Mouse (Mus musculus) erythroblast, embryonic 14.5 days (primary cell): ENCODE results near the gene Car5b. TPM values are rescaled to one million over a fixed set of nuclear protein-coding genes. Genes with fewer than 3 reads are reported as not detected.

Experiments used
- H3K27me3 ChIP-seq: 2 replicates; pipeline ENCODE4 v1.6.1; 2012; ENCODE audit warnings: inconsistent platforms; ENCODE audit not compliant: control insufficient read depth
- H3K36me3 ChIP-seq: 2 replicates; pipeline ENCODE4 v1.6.1; 2012; ENCODE audit warnings: mild to moderate bottlenecking, inconsistent platforms; ENCODE audit not compliant: control insufficient read depth
- H3K4me1 ChIP-seq: 2 replicates; pipeline ENCODE4 v1.6.1; 2012; ENCODE audit warnings: inconsistent platforms; ENCODE audit not compliant: control insufficient read depth
- H3K4me3 ChIP-seq: replicated peaks from 2 replicates; pipeline ENCODE3; 2012; ENCODE audit warnings: moderate library complexity, mild to moderate bottlenecking, inconsistent platforms
- H3K9me3 ChIP-seq: 2 replicates; pipeline ENCODE4 v1.6.1; 2012; ENCODE audit warnings: low read length, inconsistent platforms, mixed read lengths; ENCODE audit not compliant: control insufficient read depth
- GATA1 ChIP-seq: IDR thresholded peaks from 2 replicates; pipeline ENCODE4 v1.6.1; 2012; ENCODE audit warnings: low read length, inconsistent platforms, mixed read lengths
- TAL1 ChIP-seq: IDR thresholded peaks from 3 replicates; pipeline ENCODE4 v1.6.1; 2012; ENCODE audit warnings: low read length, inconsistent platforms, mixed read lengths
- polyA plus RNA-seq: library from polyadenylated mRNA; stranded (reverse); fragments of >175 nt; gene quantifications from 2 replicates; pipeline ENCODE4 v1.2.3, GENCODE M21; 2012

Car5b gene
- polyA plus RNA-seq, 1 experiment = not detected

GRCm38 (mm10) chrX:164038882-164039281 lies 11.1 kb upstream of the Car5b start:
- Histone ChIP-seq H3K36me3 (no peaks in the 10 kb centered on the region), H3K9me3 (no peaks in the 10 kb centered on the region), H3K4me3 (no peak overlapping the region), H3K4me1 (no peaks in the 10 kb centered on the region), H3K27me3 (no peaks in the 10 kb centered on the region)
- TF ChIP-seq TAL1 (no peak), GATA1 (no peak)

- H3K36me3 ChIP-seq = no peaks in the 10 kb centered on the region
- H3K4me1 ChIP-seq = no peaks in the 10 kb centered on the region
- no peaks in the 10 kb centered on the region for H3K27me3 ChIP-seq
- no peaks in the 10 kb centered on the region for H3K9me3 ChIP-seq
- TF ChIP-seq TAL1 (no peak), GATA1 (no peak)
- H3K4me3 ChIP-seq = no peak overlapping the region
Measured at GRCm38 (mm10) chrX:164035931-164036330, 8.1 kb upstream of the Car5b start.

- Histone ChIP-seq H3K4me3 (no peak overlapping the region), H3K4me1 (no peaks in the 10 kb centered on the region)
- no peak for TF ChIP-seq TAL1
- no peak for TF ChIP-seq GATA1
Measured at GRCm38 (mm10) chrX:164035401-164035800, 7.6 kb upstream of the Car5b start.

GRCm38 (mm10) chrX:164032526-164032925 lies 4.7 kb upstream of the Car5b start:
- H3K27me3 ChIP-seq = no peaks in the 10 kb centered on the region
- no peaks in the 10 kb centered on the region for H3K9me3 ChIP-seq
- TF ChIP-seq TAL1 (no peak), GATA1 (no peak)
- no peak overlapping the region for H3K4me3 ChIP-seq
- peaks cover 5% of the 10 kb centered on the region for H3K4me1 ChIP-seq
- H3K36me3 ChIP-seq = no peaks in the 10 kb centered on the region

More at GRCm38 (mm10) chrX:164035401-164035800, 7.6 kb upstream of the Car5b start:
- no peaks in the 10 kb centered on the region for H3K36me3 ChIP-seq
- no peaks in the 10 kb centered on the region for H3K27me3 ChIP-seq
- H3K9me3 ChIP-seq = no peaks in the 10 kb centered on the region

- Histone ChIP-seq H3K4me1 (no peaks in the 10 kb centered on the region), H3K36me3 (no peaks in the 10 kb centered on the region), H3K4me3 (no peak overlapping the region), H3K9me3 (no peaks in the 10 kb centered on the region), H3K27me3 (no peaks in the 10 kb centered on the region)
- TF ChIP-seq TAL1 (no peak), GATA1 (no peak)
Measured at GRCm38 (mm10) chrX:164015636-164016035, 12.2 kb downstream of the Car5b start.

- Histone ChIP-seq H3K9me3 (no peaks in the 10 kb centered on the region), H3K4me1 (no peaks in the 10 kb centered on the region), H3K4me3 (no peak overlapping the region), H3K27me3 (no peaks in the 10 kb centered on the region), H3K36me3 (no peaks in the 10 kb centered on the region)
- TF ChIP-seq TAL1 (no peak), GATA1 (no peak)
Measured at GRCm38 (mm10) chrX:164014956-164015355, 12.8 kb downstream of the Car5b start.

GRCm38 (mm10) chrX:164013318-164013717 lies 14.5 kb downstream of the Car5b start:
- no peak for TF ChIP-seq GATA1
- TF ChIP-seq TAL1 = no peak
- Histone ChIP-seq H3K4me3 (no peak overlapping the region), H3K9me3 (no peaks in the 10 kb centered on the region), H3K36me3 (no peaks in the 10 kb centered on the region), H3K27me3 (no peaks in the 10 kb centered on the region), H3K4me1 (no peaks in the 10 kb centered on the region)

GRCm38 (mm10) chrX:164004809-164005208 lies 23.0 kb downstream of the Car5b start:
- TF ChIP-seq GATA1 (no peak), TAL1 (no peak)
- H3K9me3 ChIP-seq = no peaks in the 10 kb centered on the region
- no peaks in the 10 kb centered on the region for H3K36me3 ChIP-seq
- H3K27me3 ChIP-seq = no peaks in the 10 kb centered on the region
- H3K4me3 ChIP-seq = no peak overlapping the region
- no peaks in the 10 kb centered on the region for H3K4me1 ChIP-seq

- no peaks in the 10 kb centered on the region for H3K36me3 ChIP-seq
- no peaks in the 10 kb centered on the region for H3K4me1 ChIP-seq
- TF ChIP-seq TAL1 = no peak
- TF ChIP-seq GATA1 = no peak
- H3K9me3 ChIP-seq = no peaks in the 10 kb centered on the region
- no peaks in the 10 kb centered on the region for H3K27me3 ChIP-seq
- no peak overlapping the region for H3K4me3 ChIP-seq
Measured at GRCm38 (mm10) chrX:163999848-164000247, 27.9 kb downstream of the Car5b start.

- no peak for TF ChIP-seq GATA1
- TF ChIP-seq TAL1 = no peak
- H3K36me3 ChIP-seq = no peaks in the 10 kb centered on the region
- no peak overlapping the region for H3K4me3 ChIP-seq
- H3K9me3 ChIP-seq = no peaks in the 10 kb centered on the region
- no peaks in the 10 kb centered on the region for H3K27me3 ChIP-seq
- H3K4me1 ChIP-seq = no peaks in the 10 kb centered on the region
Measured at GRCm38 (mm10) chrX:163996754-163997153, 31.0 kb downstream of the Car5b start.
